Mouse (Mus musculus): ENCODE data around the gene Rbfox1.

Rbfox1 gene

DNA sequence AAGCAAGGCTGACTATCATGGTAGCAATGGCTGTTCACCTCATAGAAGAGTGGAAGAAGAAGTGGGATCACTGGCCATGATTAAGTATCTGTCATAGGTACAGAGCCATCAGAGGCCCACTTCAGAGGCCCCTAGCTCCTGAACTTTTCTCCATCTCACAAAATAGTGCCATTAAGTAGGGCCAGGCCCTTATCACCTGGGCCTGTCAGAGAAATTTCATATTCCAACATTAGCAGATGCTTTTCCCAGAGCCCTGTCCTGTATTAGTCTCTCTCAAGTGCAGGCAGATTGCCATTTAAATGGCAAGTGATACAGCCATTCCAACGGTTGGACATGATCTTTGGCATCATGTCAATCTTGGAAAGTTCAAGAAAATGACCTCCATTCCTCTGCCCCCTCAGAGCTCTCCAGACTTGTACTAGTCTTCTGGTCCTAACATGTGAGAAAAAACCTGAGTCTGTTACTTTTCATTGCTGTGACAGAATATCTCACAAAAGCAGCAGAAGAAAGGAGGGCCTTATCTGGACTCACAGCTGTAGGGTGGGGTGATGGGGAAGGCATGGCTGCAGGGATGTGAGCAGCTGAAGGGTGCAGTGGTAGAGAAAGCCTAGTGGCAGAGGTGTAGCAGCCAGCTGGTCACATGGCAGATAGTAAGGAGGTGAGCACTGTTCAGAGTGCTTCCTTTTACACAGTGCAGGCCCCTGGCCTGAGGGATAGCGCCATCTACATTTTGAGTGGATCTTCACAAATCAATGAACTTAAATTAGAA is 210.6 kb downstream of the Rbfox1 start:
- no peak for DNase-seq (ENCODE audit: low spot score)

DNA sequence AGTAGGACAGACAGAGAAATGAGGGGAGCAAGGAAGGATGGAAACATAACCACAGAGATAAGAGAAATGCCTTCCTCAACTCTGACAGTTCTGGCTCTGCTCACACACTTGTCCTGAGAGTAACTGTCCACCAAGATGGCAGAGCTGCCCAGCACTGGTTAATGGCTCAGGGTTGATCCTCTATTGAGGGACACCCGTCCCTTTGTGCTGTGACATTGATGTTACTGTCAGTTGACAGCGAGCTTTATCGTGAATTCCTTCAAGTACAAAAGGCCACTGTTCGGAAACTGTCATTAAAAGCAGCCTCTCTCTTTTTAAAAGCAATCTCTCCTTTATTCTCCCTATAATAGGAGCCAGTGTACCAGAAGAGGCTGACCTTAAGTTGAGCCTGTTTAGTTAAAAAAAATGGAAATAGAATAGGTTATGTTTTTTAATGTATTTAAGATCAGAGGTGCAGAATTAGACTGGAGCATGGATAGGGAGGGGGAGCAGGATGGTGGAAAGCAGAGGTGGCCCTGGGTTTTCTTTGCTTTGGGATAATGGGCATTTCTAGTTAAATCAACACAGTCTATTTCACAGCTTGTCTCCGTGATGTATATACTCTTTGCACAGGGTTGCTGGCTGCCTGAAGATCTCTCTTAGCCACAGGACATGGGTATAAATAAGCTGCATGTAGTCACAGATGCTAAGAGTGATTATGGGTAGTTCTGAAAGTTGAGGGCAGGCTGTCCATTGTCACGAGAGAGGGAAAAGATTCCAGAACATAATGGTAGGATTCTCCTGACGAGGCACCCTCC is 212.3 kb downstream of the Rbfox1 start:
- DNase-seq (ENCODE audit: low spot score), result no peak

DNA sequence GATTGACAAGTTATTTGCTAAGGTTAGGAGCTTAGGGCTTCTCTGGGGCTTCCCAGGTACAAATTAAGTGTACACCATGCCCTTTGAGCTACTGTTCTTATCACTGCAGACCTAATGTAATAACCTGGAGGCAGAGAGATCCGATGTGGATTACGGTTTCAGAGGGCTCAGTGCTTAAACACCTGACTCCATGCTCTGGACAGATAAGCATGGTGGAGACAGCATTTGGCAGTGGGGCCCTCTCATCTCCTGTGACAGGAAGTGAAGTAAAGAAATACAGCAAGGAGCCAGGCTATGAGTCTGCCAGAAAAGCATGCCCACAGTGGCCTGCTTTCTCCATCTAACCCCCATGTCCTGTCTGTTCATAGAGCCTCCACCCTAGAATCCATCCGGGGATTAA is 213.0 kb downstream of the Rbfox1 start:
- no peak for DNase-seq (ENCODE audit: low spot score)

DNA sequence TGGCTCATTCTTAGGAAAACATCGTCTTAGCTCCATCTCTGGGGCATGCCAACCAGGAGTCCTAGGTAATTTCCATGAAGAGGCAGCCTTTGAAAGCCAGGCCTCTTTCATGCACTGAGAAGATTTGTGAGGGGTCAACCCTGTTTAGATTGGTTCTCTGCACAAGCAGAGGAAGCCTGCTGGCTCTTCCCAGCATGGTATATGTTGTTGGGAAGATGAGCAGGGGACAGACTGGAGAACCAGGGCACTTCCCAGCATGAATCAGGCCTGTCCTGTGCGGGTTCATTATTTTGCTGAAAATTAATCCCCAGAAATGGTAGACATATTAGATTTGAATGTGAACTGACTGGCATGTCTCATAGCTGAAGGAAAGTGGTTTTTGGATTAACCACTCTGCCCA is 214.4 kb downstream of the Rbfox1 start:
- no peak for DNase-seq (ENCODE audit: low spot score)

DNA sequence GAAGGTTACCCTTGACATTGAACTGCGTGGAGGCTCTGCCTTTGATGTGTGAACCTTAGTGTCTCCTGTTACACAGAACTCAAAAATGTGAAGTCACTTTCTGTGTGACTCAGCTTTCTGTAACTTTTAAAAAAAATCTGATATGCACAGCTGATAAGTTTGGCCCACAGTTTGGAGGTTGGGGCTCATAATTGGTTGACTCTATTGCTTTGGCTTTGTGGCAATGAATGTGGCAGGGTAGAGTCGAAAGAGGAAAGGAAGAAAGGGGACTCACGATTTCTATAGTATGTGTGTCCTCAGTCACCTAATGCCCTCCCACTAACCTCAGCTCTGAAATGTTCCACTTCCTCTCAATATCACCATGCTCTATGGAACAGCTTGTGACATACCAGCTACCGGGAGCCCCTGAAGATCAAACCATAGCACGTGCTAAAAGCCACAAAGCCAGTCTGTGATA is 215.3 kb downstream of the Rbfox1 start:
- no peak for DNase-seq (ENCODE audit: low spot score)

DNA sequence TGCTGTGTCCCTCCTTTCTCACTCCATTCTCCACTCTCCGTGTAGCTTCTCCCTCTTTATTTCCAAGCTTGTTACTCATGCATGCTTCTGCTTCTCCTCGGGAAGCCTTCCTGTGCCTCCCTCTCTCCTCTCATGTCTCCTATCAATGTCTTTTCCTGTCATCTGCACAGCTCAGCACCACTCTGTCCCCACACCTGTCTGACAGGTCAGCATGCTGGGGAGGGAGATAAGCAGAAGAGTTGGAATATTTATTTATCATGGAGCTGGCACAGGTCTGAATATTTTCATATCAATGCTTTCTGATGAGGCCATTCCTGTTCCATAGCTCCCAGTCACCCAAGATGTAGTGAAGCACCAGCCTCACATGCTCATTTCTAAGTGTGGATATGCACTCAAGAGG is 218.6 kb downstream of the Rbfox1 start:
- DNase-seq (ENCODE audit: low spot score), result no peak

DNA sequence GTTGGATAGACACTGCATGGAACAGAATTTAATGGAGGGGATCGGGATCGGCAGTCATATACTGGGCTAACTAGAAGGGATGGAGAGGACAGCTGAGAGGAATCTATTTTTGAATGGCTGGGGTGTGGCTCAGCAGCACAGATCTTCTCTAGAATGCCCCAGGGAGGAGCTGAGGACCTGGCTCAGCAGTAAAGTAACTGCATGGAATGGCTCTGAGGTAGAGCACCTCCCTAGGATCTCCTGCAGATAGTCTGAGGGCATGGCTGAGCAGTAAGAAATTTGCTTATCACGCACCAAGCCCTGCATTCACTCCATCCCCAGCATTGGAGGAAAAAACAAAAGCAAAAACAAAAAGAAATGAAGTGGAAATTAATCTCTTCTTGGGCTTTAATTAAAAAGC is 225.0 kb downstream of the Rbfox1 start:
- no peak for DNase-seq (ENCODE audit: low spot score)

DNA sequence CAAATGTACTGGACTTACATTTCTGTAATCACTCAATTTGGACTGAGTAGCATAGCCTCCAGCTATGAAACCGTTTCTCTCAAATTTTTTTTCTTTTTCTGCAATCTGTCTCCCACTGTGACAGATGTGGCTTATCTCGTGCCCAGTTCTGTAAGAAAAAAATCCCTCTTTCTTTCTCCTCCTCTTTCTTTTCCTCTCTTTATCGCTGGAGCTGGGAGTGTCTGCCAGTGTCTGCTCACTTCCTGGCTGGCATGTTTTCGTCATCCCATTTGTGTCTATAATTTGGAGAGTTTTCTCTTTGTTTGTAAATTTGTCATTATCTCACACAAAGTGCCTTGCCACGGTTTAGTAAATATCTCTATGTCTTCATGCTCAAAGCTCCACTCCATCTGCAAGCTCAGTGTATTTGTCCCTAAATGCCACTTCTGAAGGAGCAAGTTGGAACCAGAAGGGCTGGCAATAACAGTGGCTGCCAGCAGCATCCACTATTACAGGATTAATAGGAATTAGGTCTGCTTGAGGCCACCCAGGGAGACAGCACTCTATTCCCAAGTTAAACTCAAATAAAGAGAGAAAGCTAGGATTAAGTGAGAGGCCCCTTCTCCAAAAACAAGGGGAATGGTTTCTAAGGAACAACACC is 228.8 kb downstream of the Rbfox1 start:
- DNase-seq (ENCODE audit: low spot score), result no peak

DNA sequence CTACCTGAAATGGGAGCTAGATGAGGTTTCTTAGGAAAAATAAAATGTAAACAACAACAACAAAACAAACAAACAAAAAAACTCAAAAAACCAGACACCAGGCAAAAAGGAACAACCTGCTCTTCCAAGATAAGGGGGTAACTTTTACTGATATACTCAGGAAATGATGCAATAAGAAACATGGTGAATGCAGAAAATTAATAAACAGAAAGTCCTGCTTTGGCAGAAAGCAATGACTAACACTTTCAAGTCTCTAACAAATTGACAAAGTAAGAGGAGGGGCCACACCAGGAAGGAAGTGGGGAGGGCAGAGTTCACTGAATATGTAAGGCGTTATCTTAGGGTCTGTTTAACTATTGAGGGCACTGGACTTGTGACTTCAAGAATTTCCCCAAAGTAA is 234.3 kb downstream of the Rbfox1 start:
- no peak for DNase-seq (ENCODE audit: low spot score)

DNA sequence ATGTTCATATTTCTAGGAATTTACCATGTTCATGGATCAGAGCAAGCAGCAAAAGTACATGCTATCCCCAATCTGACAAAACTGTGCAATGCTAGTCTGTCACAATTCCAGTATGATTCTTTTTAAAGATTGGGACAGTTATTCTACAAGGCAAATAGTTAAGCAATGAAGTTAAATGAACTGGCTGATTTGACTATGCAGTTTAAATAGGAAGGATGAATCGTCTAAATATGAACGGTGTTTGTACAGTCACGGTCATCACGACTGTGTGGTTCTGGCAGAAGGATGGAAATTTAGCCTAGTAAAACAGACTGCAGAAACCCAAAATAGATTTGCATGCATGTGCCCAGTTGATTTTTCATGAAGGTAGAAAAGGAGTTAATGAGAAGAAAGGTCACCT is 236.1 kb downstream of the Rbfox1 start:
- no peak for DNase-seq (ENCODE audit: low spot score)

DNA sequence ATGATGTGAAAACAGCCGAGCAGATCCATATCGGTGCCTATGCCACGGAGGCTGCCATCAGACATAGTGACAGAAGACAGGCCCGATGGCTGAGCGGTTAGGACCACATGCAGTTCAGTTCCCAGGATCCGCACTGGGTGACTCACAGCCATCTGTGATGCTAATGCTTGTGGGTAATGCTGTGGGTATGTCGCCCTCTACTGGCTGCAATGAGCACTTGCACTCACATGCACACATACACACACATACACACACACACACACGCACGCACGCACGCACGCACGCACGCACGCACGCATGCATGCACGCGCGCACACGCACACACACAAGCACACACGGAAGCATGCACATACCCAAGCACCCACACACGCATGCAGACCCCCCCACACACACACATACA is 237.7 kb downstream of the Rbfox1 start:
- no peak for DNase-seq (ENCODE audit: low spot score)

DNA sequence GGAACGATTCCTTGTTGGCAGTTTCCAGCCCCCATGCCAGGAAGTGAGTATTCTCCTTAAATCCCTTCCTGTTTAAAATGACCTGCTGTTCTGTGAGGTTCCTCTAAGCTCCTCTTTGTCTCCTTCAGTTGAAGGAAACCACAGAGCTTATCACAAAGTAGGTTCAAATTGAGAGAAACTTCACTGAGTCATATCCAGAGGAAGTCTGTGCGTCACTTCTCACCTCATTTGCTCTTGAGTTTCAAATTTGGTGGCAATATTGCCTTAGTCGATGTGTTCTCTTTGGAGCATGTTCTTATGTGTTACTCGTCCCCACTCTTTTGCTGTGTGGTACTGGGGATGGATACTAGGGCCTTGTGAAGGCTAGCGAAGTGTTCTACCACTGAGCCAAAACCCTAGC is 243.2 kb downstream of the Rbfox1 start:
- DNase-seq (ENCODE audit: low spot score), result no peak

DNA sequence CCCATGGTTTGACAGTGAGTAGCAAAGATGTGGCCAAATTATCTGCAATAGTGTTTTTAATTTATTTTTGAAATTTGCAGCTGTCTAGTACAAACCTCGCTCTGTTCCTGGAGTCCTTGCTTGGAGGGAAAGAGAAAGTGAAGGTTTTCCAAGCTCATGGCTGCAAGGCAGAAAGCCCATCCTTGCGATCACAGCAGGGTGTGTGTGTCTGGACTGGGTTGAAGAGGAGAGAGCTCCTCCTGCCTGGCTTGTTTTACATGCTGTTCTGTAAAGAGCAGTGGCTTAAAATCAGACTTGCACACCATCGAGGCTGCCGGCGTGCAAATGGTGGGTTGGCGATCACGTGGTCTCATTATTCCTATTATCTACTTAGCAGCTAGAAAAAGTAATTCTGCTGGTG is 249.9 kb downstream of the Rbfox1 start:
- DNase-seq (ENCODE audit: low spot score), result no peak

DNA sequence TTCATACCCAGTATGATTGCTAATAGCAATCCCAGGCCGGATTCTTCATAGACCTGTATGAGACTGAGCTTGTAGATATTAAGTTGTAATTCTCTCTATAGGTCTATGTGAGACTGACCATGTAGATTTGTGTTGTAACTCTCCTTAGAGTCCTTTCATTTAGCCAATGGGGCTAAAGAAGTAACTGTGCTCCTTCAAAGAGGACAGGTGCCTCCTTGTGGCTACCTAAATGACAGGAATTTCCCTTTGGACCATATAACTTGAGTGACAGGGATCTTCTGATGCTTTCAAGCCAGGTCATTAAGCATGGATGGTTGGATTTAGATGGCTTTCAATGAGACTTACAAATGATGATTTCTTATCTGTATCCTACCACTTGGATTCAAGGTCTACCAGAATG is 254.3 kb downstream of the Rbfox1 start:
- DNase-seq (ENCODE audit: low spot score), result no peak

DNA sequence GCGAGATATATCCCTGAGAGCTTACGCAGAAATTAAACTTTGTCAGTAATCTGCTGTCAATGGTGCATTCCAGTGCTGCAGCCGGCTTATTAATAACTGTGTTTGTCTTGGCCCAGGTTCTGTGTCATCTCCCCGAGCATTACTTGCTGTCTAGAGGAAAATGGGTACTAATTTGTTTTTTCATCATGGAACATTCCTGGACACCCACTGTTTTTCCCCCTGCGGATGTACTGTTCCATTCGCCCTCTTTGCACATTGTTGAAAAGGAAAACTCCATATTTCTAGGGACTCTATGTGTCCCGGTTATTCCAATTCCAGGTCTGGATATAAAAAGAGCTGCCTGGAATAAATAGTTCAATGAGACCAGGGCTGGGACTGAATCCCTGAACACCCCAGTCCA is 262.8 kb downstream of the Rbfox1 start:
- DNase-seq (ENCODE audit: low spot score), result no peak

DNA sequence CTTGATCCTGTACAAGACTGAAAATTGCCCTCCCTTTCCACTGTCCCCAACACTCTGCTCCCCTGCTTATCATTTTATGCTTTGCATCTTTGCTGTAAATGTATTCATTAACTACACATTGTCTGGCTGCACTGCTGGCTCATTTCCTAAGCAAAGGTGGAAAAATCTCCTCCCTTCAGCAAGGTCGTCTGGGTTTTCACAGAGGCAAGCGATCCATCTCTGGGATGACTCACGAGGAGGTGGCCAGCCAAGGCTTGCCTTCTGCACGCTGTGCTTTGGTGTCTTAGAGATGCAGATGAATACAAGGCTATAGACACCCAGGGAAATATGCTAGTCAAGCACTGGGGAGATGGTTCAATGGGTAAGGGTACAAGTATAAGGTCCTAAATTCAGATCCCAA is 264.2 kb downstream of the Rbfox1 start:
- DNase-seq (ENCODE audit: low spot score), result no peak

DNA sequence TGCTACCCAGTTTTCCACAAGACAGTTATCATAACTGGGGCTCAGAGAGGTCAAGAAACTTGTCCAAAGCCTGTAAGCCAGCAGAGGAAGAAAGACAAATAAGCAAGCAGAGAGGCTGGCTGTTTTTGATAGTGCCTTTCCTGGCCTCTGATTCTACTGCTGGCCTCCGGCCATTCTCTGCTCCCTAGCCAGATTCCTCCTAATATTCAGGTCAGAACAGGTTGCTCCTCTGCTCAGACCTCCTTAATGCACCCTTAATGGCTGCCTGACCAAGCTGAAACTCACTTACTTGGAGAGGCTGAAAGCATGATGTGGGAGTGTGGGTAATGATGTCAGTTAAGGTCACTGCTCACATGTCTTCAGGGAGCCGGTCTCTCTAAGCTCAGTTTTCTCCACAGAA is 270.4 kb downstream of the Rbfox1 start:
- DNase-seq (ENCODE audit: low spot score), result peak; percentile 60

DNA sequence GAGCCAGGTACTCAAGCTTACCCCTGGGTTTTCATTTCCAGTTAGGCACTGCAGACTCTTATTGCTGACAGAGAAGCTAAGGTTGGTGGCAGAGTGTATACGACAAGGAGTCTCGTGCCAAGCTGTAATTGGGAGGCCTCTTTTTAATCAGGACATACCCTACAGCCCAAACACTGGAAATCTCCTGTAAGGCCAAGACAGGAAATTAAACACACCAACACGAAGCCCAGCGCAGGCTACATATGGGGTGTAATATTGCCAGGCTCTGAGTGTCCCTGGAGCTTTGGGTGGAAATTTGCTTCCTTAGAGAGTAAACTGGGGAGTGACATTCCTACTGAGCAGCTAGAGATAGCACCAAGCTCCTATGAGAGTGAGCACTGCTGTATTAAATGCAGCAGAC is 279.3 kb downstream of the Rbfox1 start:
- no peak for DNase-seq (ENCODE audit: low spot score)

DNA sequence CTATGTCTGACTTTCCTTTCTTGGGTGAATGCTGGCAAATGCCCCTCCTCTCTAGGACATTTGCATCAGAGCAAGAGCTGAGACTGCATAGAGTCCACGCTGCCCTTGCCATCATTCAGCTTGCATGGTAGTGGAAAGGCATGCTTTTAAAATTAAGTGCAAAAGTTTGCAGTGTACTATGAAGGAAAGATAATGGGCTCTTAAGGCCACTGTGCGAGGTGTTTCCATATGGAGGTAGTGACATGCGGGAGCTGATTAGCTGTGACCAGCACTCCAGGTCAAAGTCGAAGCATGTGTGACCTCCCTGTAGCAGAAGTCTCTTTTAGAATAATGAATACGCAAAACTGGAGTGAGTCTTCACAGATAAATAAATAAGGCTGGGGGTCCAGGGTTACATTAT is 284.2 kb downstream of the Rbfox1 start:
- no peak for DNase-seq (ENCODE audit: low spot score)

DNA sequence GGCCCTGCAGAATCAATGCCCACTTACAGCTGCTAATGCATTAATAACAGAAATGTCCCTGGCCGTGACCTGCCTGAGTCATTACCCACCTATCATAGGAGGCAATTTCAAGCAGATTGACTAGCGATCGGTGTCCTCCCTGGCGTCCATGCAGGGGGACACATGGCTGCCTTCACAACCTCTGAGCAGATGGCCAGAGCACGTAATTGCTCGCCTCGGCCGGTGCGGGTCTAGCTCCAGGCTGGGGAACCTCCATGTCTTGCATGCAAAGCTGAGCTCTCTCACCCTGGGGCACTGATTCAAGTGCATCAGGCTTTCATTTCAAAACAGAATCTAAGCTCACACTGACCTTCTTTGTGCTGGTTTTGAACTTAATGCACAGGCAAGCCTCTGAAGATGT is 295.7 kb downstream of the Rbfox1 start:
- DNase-seq (ENCODE audit: low spot score), result no peak

DNA sequence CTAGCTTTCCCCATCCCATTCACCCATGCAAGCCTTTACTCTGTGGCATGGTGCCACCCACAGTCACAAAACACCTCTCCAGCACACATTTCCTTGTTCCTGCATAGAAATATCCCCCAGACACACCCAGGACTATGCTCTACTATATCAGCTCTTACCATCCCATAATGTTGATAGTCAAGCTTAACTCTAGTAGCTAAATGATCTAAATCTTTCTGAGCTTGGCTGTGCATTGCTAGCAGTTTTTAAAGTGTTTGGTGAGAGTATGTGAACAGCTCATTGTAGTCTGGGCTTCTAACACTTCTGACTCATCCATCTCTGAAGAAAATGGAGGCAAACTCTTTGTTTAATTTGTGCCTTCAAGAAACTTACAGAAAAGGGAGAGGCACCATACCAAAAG is 297.2 kb downstream of the Rbfox1 start:
- no peak for DNase-seq (ENCODE audit: low spot score)

DNA sequence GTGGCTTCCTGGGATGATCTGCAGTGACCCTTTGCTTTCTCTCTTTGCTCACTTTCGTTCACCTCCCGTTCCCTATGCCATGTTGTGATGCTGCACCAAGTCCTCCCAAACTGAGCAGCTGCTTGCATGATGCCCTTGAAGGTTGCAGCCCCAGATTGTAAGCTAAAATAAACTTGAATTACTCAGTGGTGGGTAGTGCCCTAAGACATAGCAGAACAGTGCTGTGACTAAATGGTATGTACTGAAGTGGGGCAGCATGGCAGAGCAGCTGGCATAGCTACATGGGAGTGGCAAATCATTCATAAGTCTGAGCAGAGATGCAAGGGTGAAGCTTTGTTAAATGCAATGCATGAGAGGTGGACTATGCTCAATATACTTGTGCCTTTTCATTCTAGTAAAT is 307.2 kb downstream of the Rbfox1 start:
- DNase-seq (ENCODE audit: low spot score), result no peak

DNA sequence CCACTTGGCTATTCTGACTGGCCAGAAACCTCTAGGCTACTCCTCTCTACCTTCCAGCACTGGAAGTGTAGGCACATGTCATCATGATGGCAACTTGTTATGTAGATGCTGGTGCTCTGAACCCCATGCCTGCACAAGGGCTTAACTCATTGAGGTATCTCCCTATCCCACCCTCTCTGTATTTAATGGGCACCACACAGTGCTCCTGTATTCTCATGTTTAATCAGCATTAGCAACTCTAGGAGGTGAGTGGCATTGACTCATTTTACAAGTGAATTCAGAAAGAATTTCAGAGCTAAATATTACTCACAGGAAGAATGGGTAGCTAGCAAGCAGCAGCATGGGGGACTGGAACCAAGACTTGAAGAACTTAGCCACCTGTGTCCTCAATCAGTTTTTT is 321.3 kb downstream of the Rbfox1 start:
- DNase-seq (ENCODE audit: low spot score), result no peak
